Comparison of ENCODE assay signal across 20 mouse cellular contexts in genomic region chr6:87287251-87287650, GRCm38 (mm10). TPM values are rescaled to one million over a fixed set of nuclear protein-coding genes. Genes with fewer than 3 reads are reported as not detected.
DNase-seq lines count a peak whose midpoint lies in the region; ATAC-seq and TF ChIP-seq lines count a peak whose summit lies in the region.
"Had no signal": no experiment of that assay in that cellular context is flagged by ENCODE, and none has a peak within 500 bp of the region (broad histone marks: within the 10 kb centered on the region; RNA-seq: fewer than 3 reads in every experiment).

No protein-coding gene starts in this region.

- H3K4me1 ChIP-seq in lung, embryonic 14.5 days (ENCODE audit: insufficient read depth) = peaks cover 9% of the 10 kb centered on the region
- H3K4me1 ChIP-seq in lung, embryonic 16.5 days (replicated peaks; ENCODE audit: control insufficient read depth, insufficient read depth, low read length) = peaks cover 15% of the 10 kb centered on the region
- peaks cover 9% of the 10 kb centered on the region for H3K4me1 ChIP-seq in lung, adult 2 months (ENCODE audit: control insufficient read depth, insufficient read depth, low read length)
- H3K4me1 ChIP-seq in embryonic fibroblast, embryonic 13.5 days (ENCODE audit: control insufficient read depth, insufficient read depth, low read length) = peaks cover 22% of the 10 kb centered on the region

- H3K27me3 ChIP-seq in lung, embryonic 14.5 days (ENCODE audit: insufficient read depth, low read length) = no peaks in the 10 kb centered on the region
- H3K27me3 ChIP-seq in lung, embryonic 16.5 days (ENCODE audit: control insufficient read depth, insufficient read depth, low read depth, low read length) = no peaks in the 10 kb centered on the region
- H3K27me3 ChIP-seq: embryonic facial prominence, embryonic 13.5 days; embryonic facial prominence, embryonic 15.5 days; forebrain, embryonic 13.5 days; forebrain, embryonic 15.5 days had no signal

- 64% methylated on average over 6 of the region's 6 CpGs for WGBS in lung, embryonic 14.5 days
- 67% methylated on average over 6 of the region's 6 CpGs for WGBS in lung, embryonic 16.5 days
- 63% methylated on average over 6 of the region's 6 CpGs for WGBS in lung, adult 2 months

- no peak overlapping the region for H3K4me2 ChIP-seq in lung, embryonic 14.5 days
- no peak overlapping the region for H3K4me2 ChIP-seq in lung, embryonic 16.5 days (ENCODE audit: low read depth, low read length)
- H3K4me2 ChIP-seq: embryonic facial prominence, embryonic 13.5 days; embryonic facial prominence, embryonic 15.5 days; forebrain, embryonic 13.5 days; forebrain, embryonic 15.5 days had no signal

- H3K36me3 ChIP-seq in lung, embryonic 14.5 days (ENCODE audit: insufficient read depth) = peaks cover 23% of the 10 kb centered on the region; the same call in 1 of the 2 replicates
- H3K36me3 ChIP-seq in lung, embryonic 16.5 days (ENCODE audit: control insufficient read depth, insufficient read depth, low read length) = peaks cover 2% of the 10 kb centered on the region; the same call in 1 of the 2 replicates
- H3K36me3 ChIP-seq: forebrain, embryonic 15.5 days had no signal

- TF ChIP-seq CTCF in lung, embryonic 14.5 days (IDR thresholded peaks at IDR 0.05; ENCODE audit: low read depth) = no peak
- no peak for TF ChIP-seq CTCF in lung, adult 2 months (IDR thresholded peaks at IDR 0.05; ENCODE audit: insufficient read depth, low read length)
- TF ChIP-seq CTCF in embryonic fibroblast, embryonic 13.5 days (IDR thresholded peaks at IDR 0.05; ENCODE audit: borderline replicate concordance, insufficient read depth, low read length) = no peak

- H3K27ac ChIP-seq in lung, embryonic 14.5 days (ENCODE audit: low read depth) = peak overlapping the region; percentile 40; the same call in 1 of the 2 replicates
- peak overlapping the region; percentile 63 for H3K27ac ChIP-seq in lung, embryonic 16.5 days (ENCODE audit: low read length)
- H3K27ac ChIP-seq in embryonic fibroblast, embryonic 13.5 days (ENCODE audit: insufficient read depth, low read length) = peak overlapping the region; percentile 49
- H3K27ac ChIP-seq: embryonic facial prominence, embryonic 13.5 days; embryonic facial prominence, embryonic 15.5 days; forebrain, embryonic 13.5 days; forebrain, embryonic 15.5 days had no signal

- ATAC-seq in lung, embryonic 14.5 days (ENCODE audit: insufficient read depth) = no peak
- ATAC-seq in lung, embryonic 16.5 days (ENCODE audit: low read depth) = 0 out of 2 replicates have a peak, but pooled peaks have one; percentile 10
- ATAC-seq: forebrain, embryonic 13.5 days; forebrain, embryonic 15.5 days had no signal

- no peaks in the 10 kb centered on the region; the same call in 1 of the 2 replicates for H3K9me3 ChIP-seq in lung, embryonic 14.5 days (ENCODE audit: low read depth, low read length)
- H3K9me3 ChIP-seq in lung, embryonic 16.5 days (ENCODE audit: control insufficient read depth, low read length) = no peaks in the 10 kb centered on the region
- H3K9me3 ChIP-seq: embryonic facial prominence, embryonic 13.5 days; embryonic facial prominence, embryonic 15.5 days; forebrain, embryonic 13.5 days; forebrain, embryonic 15.5 days had no signal

- H3K4me3 ChIP-seq in lung, embryonic 14.5 days (ENCODE audit: low read depth, low read length) = no peak overlapping the region
- H3K4me3 ChIP-seq in lung, embryonic 16.5 days (ENCODE audit: low read length) = no peak overlapping the region
- no peak overlapping the region for H3K4me3 ChIP-seq in lung, adult 2 months (replicated peaks; ENCODE audit: extremely low read depth, low read depth, low read length)
- H3K4me3 ChIP-seq in embryonic fibroblast, embryonic 13.5 days (ENCODE audit: insufficient read depth, low read length) = no peak overlapping the region
- H3K4me3 ChIP-seq: embryonic facial prominence, embryonic 13.5 days; embryonic facial prominence, embryonic 15.5 days; forebrain, embryonic 13.5 days; forebrain, embryonic 15.5 days had no signal

- peak; percentile 50 for DNase-seq in lung, embryonic 14.5 days
- no peak for DNase-seq in lung, adult 18-20 months
- DNase-seq in lung, adult 2 months = no peak
- DNase-seq in neural tube, embryonic 10.5 days (ENCODE audit: extremely low spot score, low spot score) = no peak
- DNase-seq: adrenal gland, adult 2 months; adrenal gland, postnatal 10 days; adrenal gland, postnatal 25 days; cerebellum, adult 11 months; cerebellum, adult 18-20 months; cerebellum, adult 8-10 months; cerebellum, adult 9-11 months; cerebellum, postnatal 14 days; cerebellum, postnatal 36 days; embryo, embryonic 11 days had no signal

- H3K9ac ChIP-seq in lung, embryonic 14.5 days = no peak overlapping the region
- H3K9ac ChIP-seq in lung, embryonic 16.5 days (ENCODE audit: low read length) = no peak overlapping the region
- H3K9ac ChIP-seq: embryonic facial prominence, embryonic 13.5 days; embryonic facial prominence, embryonic 15.5 days; forebrain, embryonic 13.5 days; forebrain, embryonic 15.5 days had no signal

- TF ChIP-seq POLR2A in lung, adult 2 months (IDR thresholded peaks at IDR 0.05; ENCODE audit: borderline replicate concordance, extremely low read depth, low read depth, low read length) = no peak
- TF ChIP-seq POLR2A in embryonic fibroblast, embryonic 13.5 days (IDR thresholded peaks at IDR 0.05; ENCODE audit: low read depth, low read length) = no peak

RNA-seq across cellular contexts. Expression of gene Antxr1, which starts 48.4 kb away (rescaled TPM):
- polyA plus RNA-seq in lung, embryonic 14.5 days (2014; fragmentation: Nextera tagmentation; extraction: Ambion mirVana) = 15.5 and 16.8 TPM in 2 replicates
- polyA plus RNA-seq in lung, embryonic 16.5 days (2015; fragmentation: Nextera tagmentation; extraction: Ambion mirVana) = 11.4 and 13.0 TPM in 2 replicates
- 31.3 and 35.3 TPM in 2 replicates for polyA plus RNA-seq in lung, adult 2 months (2012; rRNA removed)
- 172 and 200 TPM in 2 replicates for polyA plus RNA-seq in embryonic fibroblast, embryonic 13.5 days (2011; ENCODE audit: insufficient read length, low read depth, missing spikeins)
